Mouse (Mus musculus) midbrain, embryonic 13.5 days (tissue): ENCODE measurements at regions not wholly inside any gene's neighbourhood (a gene's known extent, or its start where the extent isn't known, plus 50 kb on each side); places are given as distances from the start of the nearest gene placed in this dataset.
A peak's percentile ranks its signal among the peaks of the same experiment; 100 is the strongest.

Source experiments
- ATAC-seq: fragments of 200-750 bp; cut with Nextera tagmentation; 2 replicates; pipeline ENCODE4 v1.8.0; 2017; ENCODE audit warnings: mild to moderate bottlenecking, moderate TSS enrichment, moderate library complexity
- H3K27ac ChIP-seq: fragments of 300-500 bp; sonication (generic); 2 replicates; pipeline ENCODE4 v1.5.1; 2015; ENCODE audit warnings: inconsistent platforms, mild to moderate bottlenecking, moderate library complexity
- H3K27me3 ChIP-seq: fragments of 300-500 bp; sonication (generic); 2 replicates; pipeline ENCODE4 v1.6.1; 2015; ENCODE audit warnings: mild to moderate bottlenecking, inconsistent platforms
- H3K36me3 ChIP-seq: fragments of 300-500 bp; sonication (generic); 2 replicates; pipeline ENCODE4 v1.6.1; 2015; ENCODE audit warnings: mild to moderate bottlenecking, inconsistent platforms
- H3K4me1 ChIP-seq: fragments of 300-500 bp; sonication (generic); replicated peaks from 2 replicates; pipeline ENCODE4 v1.6.1; 2015; ENCODE audit warnings: inconsistent platforms
- H3K4me2 ChIP-seq: fragments of 300-500 bp; sonication (generic); replicated peaks from 2 replicates; pipeline ENCODE4 v1.6.1; 2015; ENCODE audit warnings: moderate library complexity, mild to moderate bottlenecking, inconsistent platforms
- H3K4me3 ChIP-seq: fragments of 300-500 bp; sonication (generic); replicated peaks from 2 replicates; pipeline ENCODE4 v1.5.1; 2015; ENCODE audit warnings: mild to moderate bottlenecking, inconsistent platforms
- H3K9ac ChIP-seq: fragments of 300-500 bp; sonication (generic); replicated peaks from 2 replicates; pipeline ENCODE4 v1.6.1; 2015; ENCODE audit warnings: mild to moderate bottlenecking, inconsistent platforms
- H3K9me3 ChIP-seq: fragments of 300-500 bp; sonication (generic); 2 replicates; pipeline ENCODE4 v1.6.1; 2016; ENCODE audit warnings: mild to moderate bottlenecking, inconsistent platforms
- WGBS: fragments of 180-500 bp; shearing (Covaris S2); methylation state at CpG from one replicate; pipeline ENCODE4 v1.1.7; 2015; 5-methylcytosine and 5-hydroxymethylcytosine counted together

- H3K9me3 ChIP-seq, result no peaks in the 10 kb centered on the region
- no peak overlapping the region for H3K4me3 ChIP-seq
- H3K27ac ChIP-seq, result no peak overlapping the region
- H3K4me2 ChIP-seq, result no peak overlapping the region
- ATAC-seq, result no peak
- 43% methylated on average over 1 of the region's 1 CpGs for WGBS
- H3K9ac ChIP-seq, result no peak overlapping the region
- peaks cover 4% of the 10 kb centered on the region for H3K4me1 ChIP-seq
- H3K36me3 ChIP-seq, result no peaks in the 10 kb centered on the region
- 0 out of 2 replicates have a peak, but pooled peaks cover 6% of the 10 kb centered on the region for H3K27me3 ChIP-seq
Observed at GRCm38 (mm10) chr8:26799814-26800213, 177.3 kb upstream of the Zfp703 start.

GRCm38 (mm10) chr8:26804089-26804488 lies 173.0 kb upstream of the Zfp703 start:
- Histone ChIP-seq H3K4me1 (peaks cover 26% of the 10 kb centered on the region), H3K36me3 (no peaks in the 10 kb centered on the region), H3K4me3 (no peak overlapping the region), H3K9ac (no peak overlapping the region), H3K9me3 (no peaks in the 10 kb centered on the region), H3K27ac (no peak overlapping the region), H3K27me3 (peaks cover 12% of the 10 kb centered on the region; the same call in 1 of the 2 replicates), H3K4me2 (no peak overlapping the region)
- no peak for ATAC-seq
- 82% methylated on average over 9 of the region's 9 CpGs for WGBS

GRCm38 (mm10) chr8:26804901-26805341 lies 172.2 kb upstream of the Zfp703 start:
- no peak overlapping the region for H3K9ac ChIP-seq
- no peaks in the 10 kb centered on the region for H3K9me3 ChIP-seq
- no peak overlapping the region for H3K27ac ChIP-seq
- peaks cover 26% of the 10 kb centered on the region for H3K4me1 ChIP-seq
- H3K36me3 ChIP-seq, result no peaks in the 10 kb centered on the region
- no peak overlapping the region for H3K4me2 ChIP-seq
- 25% methylated on average over 7 of the region's 7 CpGs for WGBS
- peaks cover 12% of the 10 kb centered on the region; the same call in 1 of the 2 replicates for H3K27me3 ChIP-seq
- 0 out of 2 replicates have a peak, but pooled peaks have one; percentile 40 for ATAC-seq
- H3K4me3 ChIP-seq, result no peak overlapping the region

- 21% methylated on average over 6 of the region's 6 CpGs for WGBS
- ATAC-seq, result no peak
- Histone ChIP-seq H3K9me3 (no peaks in the 10 kb centered on the region), H3K9ac (no peak overlapping the region), H3K4me2 (no peak overlapping the region), H3K4me1 (peaks cover 26% of the 10 kb centered on the region), H3K27me3 (peaks cover 12% of the 10 kb centered on the region; the same call in 1 of the 2 replicates), H3K4me3 (no peak overlapping the region), H3K27ac (no peak overlapping the region), H3K36me3 (no peaks in the 10 kb centered on the region)
Observed at GRCm38 (mm10) chr8:26805371-26805821, 171.7 kb upstream of the Zfp703 start.

GRCm38 (mm10) chr8:26808111-26808651 lies 168.9 kb upstream of the Zfp703 start:
- Histone ChIP-seq H3K36me3 (no peaks in the 10 kb centered on the region), H3K4me2 (0 out of 2 replicates have a peak overlapping the region, but pooled peaks have one; percentile 5), H3K4me3 (no peak overlapping the region), H3K27me3 (peaks cover 12% of the 10 kb centered on the region; the same call in 1 of the 2 replicates), H3K9me3 (no peaks in the 10 kb centered on the region), H3K27ac (no peak overlapping the region), H3K9ac (no peak overlapping the region), H3K4me1 (peaks cover 26% of the 10 kb centered on the region)
- ATAC-seq, result no peak
- 16% methylated on average over 11 of the region's 11 CpGs for WGBS

- Histone ChIP-seq H3K4me3 (no peak overlapping the region), H3K4me1 (peaks cover 26% of the 10 kb centered on the region), H3K36me3 (no peaks in the 10 kb centered on the region), H3K4me2 (no peak overlapping the region), H3K9me3 (no peaks in the 10 kb centered on the region), H3K27ac (no peak overlapping the region), H3K27me3 (peaks cover 12% of the 10 kb centered on the region; the same call in 1 of the 2 replicates), H3K9ac (no peak overlapping the region)
- ATAC-seq, result no peak
- WGBS, result 16% methylated on average over 3 of the region's 3 CpGs
Observed at GRCm38 (mm10) chr8:26808771-26809170, 168.4 kb upstream of the Zfp703 start.

GRCm38 (mm10) chr8:26809943-26810342 lies 167.2 kb upstream of the Zfp703 start:
- no peak for ATAC-seq
- Histone ChIP-seq H3K36me3 (no peaks in the 10 kb centered on the region), H3K4me2 (no peak overlapping the region), H3K9me3 (no peaks in the 10 kb centered on the region), H3K4me1 (peaks cover 22% of the 10 kb centered on the region), H3K27me3 (peaks cover 6% of the 10 kb centered on the region; the same call in 1 of the 2 replicates), H3K27ac (no peak overlapping the region), H3K4me3 (no peak overlapping the region), H3K9ac (no peak overlapping the region)
- 88% methylated on average over 7 of the region's 7 CpGs for WGBS

- 87% methylated on average over 12 of the region's 12 CpGs for WGBS
- Histone ChIP-seq H3K27me3 (peaks cover 2% of the 10 kb centered on the region; the same call in 1 of the 2 replicates), H3K4me3 (no peak overlapping the region), H3K4me2 (no peak overlapping the region), H3K4me1 (peaks cover 24% of the 10 kb centered on the region), H3K9me3 (no peaks in the 10 kb centered on the region), H3K36me3 (no peaks in the 10 kb centered on the region), H3K9ac (no peak overlapping the region), H3K27ac (no peak overlapping the region)
- ATAC-seq, result no peak
Observed at GRCm38 (mm10) chr8:26811533-26812236, 165.4 kb upstream of the Zfp703 start.

GRCm38 (mm10) chr8:26813198-26813815 lies 163.8 kb upstream of the Zfp703 start:
- Histone ChIP-seq H3K4me2 (no peak overlapping the region), H3K27me3 (no peaks in the 10 kb centered on the region), H3K36me3 (no peaks in the 10 kb centered on the region), H3K4me3 (no peak overlapping the region), H3K9ac (no peak overlapping the region), H3K9me3 (no peaks in the 10 kb centered on the region), H3K4me1 (peaks cover 16% of the 10 kb centered on the region), H3K27ac (no peak overlapping the region)
- no peak for ATAC-seq
- WGBS, result 91% methylated on average over 9 of the region's 9 CpGs

GRCm38 (mm10) chr8:26815020-26815584 lies 162.0 kb upstream of the Zfp703 start:
- ATAC-seq, result peak; percentile 69
- WGBS, result 61% methylated on average over 15 of the region's 15 CpGs

GRCm38 (mm10) chr8:26816977-26817376 lies 160.1 kb upstream of the Zfp703 start:
- Histone ChIP-seq H3K27ac (no peak overlapping the region), H3K36me3 (no peaks in the 10 kb centered on the region), H3K27me3 (no peaks in the 10 kb centered on the region), H3K4me1 (peaks cover 11% of the 10 kb centered on the region), H3K4me2 (no peak overlapping the region), H3K4me3 (no peak overlapping the region), H3K9ac (no peak overlapping the region), H3K9me3 (no peaks in the 10 kb centered on the region)
- no peak for ATAC-seq
- WGBS, result 70% methylated on average over 7 of the region's 7 CpGs

More at GRCm38 (mm10) chr8:26815020-26815584, 162.0 kb upstream of the Zfp703 start:
- no peak overlapping the region for H3K4me2 ChIP-seq
- no peak overlapping the region for H3K9ac ChIP-seq
- H3K27ac ChIP-seq, result no peak overlapping the region
- no peaks in the 10 kb centered on the region for H3K36me3 ChIP-seq
- no peaks in the 10 kb centered on the region for H3K9me3 ChIP-seq
- H3K4me3 ChIP-seq, result no peak overlapping the region
- H3K4me1 ChIP-seq, result peaks cover 11% of the 10 kb centered on the region
- H3K27me3 ChIP-seq, result no peaks in the 10 kb centered on the region
